In the genomic region with DNA sequence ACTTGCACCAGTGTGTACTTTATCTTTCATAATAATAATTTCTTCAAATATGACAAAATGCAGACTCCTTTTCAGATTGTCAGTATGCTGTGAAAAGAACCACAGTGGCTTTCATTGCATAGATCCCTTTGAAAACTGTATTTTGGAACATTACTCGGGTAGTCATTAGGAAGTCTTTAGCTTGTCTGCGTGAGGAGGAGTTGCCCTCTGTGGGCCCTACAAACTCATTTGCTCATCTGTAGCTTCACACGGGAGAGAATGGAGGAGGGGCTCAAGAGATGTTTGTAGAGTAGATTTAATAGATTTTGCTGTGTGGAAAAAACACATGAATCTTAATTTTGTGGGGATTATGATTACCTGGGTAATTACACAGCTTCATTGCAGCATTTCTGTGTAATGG, we compare ENCODE assay signal across 7 mouse cellular contexts. TPM values are rescaled to one million over a fixed set of nuclear protein-coding genes. Genes with fewer than 3 reads are reported as not detected.
DNase-seq lines count a peak whose midpoint lies in the region; ATAC-seq and TF ChIP-seq lines count a peak whose summit lies in the region.

No protein-coding gene starts in this region.

- DNase-seq in lung, postnatal 0 days (ENCODE audit: low spot score) = no peak
- no peak for DNase-seq in lung, postnatal 25 days (ENCODE audit: low spot score)
- peak; percentile 33 for DNase-seq in embryonic facial prominence, embryonic 14.5 days (ENCODE audit: low spot score)
- DNase-seq in limb, embryonic 11.5 days (ENCODE audit: low spot score) = no peak
- DNase-seq in right cerebral cortex, adult 2 months (ENCODE audit: low spot score in 2 of 2) = no peak
- no peak for DNase-seq in gastrocnemius, postnatal 4 days (ENCODE audit: low spot score in 2 of 2)

- H3K4me2 ChIP-seq in lung, postnatal 0 days (replicated peaks; ENCODE audit: low read depth, low read length) = peak overlapping the region; percentile 68
- peak overlapping the region; percentile 70 for H3K4me2 ChIP-seq in embryonic facial prominence, embryonic 14.5 days (ENCODE audit: low read depth, low read length)
- peak overlapping the region; percentile 60 for H3K4me2 ChIP-seq in limb, embryonic 11.5 days (ENCODE audit: low read depth, severe bottlenecking)
- H3K4me2 ChIP-seq in stomach, embryonic 15.5 days = peak overlapping the region; percentile 69

- peak overlapping the region; percentile 100 for H3K4me3 ChIP-seq in lung, postnatal 0 days (ENCODE audit: low read depth, low read length)
- peak overlapping the region; percentile 97 for H3K4me3 ChIP-seq in embryonic facial prominence, embryonic 14.5 days (ENCODE audit: low read depth, low read length)
- peak overlapping the region; percentile 74 for H3K4me3 ChIP-seq in limb, embryonic 11.5 days (ENCODE audit: low read depth, low read length)
- H3K4me3 ChIP-seq in stomach, embryonic 15.5 days (replicated peaks) = peak overlapping the region; percentile 68

- 0% methylated on average over 3 of the region's 3 CpGs for WGBS in lung, postnatal 0 days
- WGBS in embryonic facial prominence, embryonic 14.5 days = under 1% methylated on average over 3 of the region's 3 CpGs
- under 1% methylated on average over 3 of the region's 3 CpGs for WGBS in limb, embryonic 11.5 days
- 4% methylated on average over 3 of the region's 3 CpGs for WGBS in stomach, embryonic 15.5 days

- no peaks in the 10 kb centered on the region for H3K9me3 ChIP-seq in lung, postnatal 0 days (ENCODE audit: low read length)
- H3K9me3 ChIP-seq in embryonic facial prominence, embryonic 14.5 days (ENCODE audit: control insufficient read depth, low read length) = no peaks in the 10 kb centered on the region
- H3K9me3 ChIP-seq in limb, embryonic 11.5 days (ENCODE audit: control insufficient read depth, low read length) = no peaks in the 10 kb centered on the region
- H3K9me3 ChIP-seq in stomach, embryonic 15.5 days = no peaks in the 10 kb centered on the region

- H3K36me3 ChIP-seq in lung, postnatal 0 days (ENCODE audit: insufficient read depth, low read length) = no peaks in the 10 kb centered on the region
- no peaks in the 10 kb centered on the region for H3K36me3 ChIP-seq in embryonic facial prominence, embryonic 14.5 days (ENCODE audit: control insufficient read depth, insufficient read depth, low read length)
- H3K36me3 ChIP-seq in limb, embryonic 11.5 days (ENCODE audit: control insufficient read depth, insufficient read depth, low read length) = no peaks in the 10 kb centered on the region
- no peaks in the 10 kb centered on the region for H3K36me3 ChIP-seq in stomach, embryonic 15.5 days

- H3K4me1 ChIP-seq in lung, postnatal 0 days (ENCODE audit: insufficient read depth, low read depth, low read length) = peaks cover 11% of the 10 kb centered on the region; the same call in 1 of the 2 replicates
- H3K4me1 ChIP-seq in embryonic facial prominence, embryonic 14.5 days (ENCODE audit: control insufficient read depth, insufficient read depth, low read length) = peaks cover 21% of the 10 kb centered on the region
- peaks cover 9% of the 10 kb centered on the region for H3K4me1 ChIP-seq in limb, embryonic 11.5 days (ENCODE audit: control insufficient read depth, insufficient read depth, low read length)
- H3K4me1 ChIP-seq in stomach, embryonic 15.5 days = peaks cover 4% of the 10 kb centered on the region; the same call in 1 of the 2 replicates

- peak overlapping the region; percentile 99; the same call in 1 of the 2 replicates for H3K9ac ChIP-seq in lung, postnatal 0 days (replicated peaks; ENCODE audit: low read depth)
- peak overlapping the region; percentile 99 for H3K9ac ChIP-seq in embryonic facial prominence, embryonic 14.5 days (ENCODE audit: low read depth, low read length)
- H3K9ac ChIP-seq in limb, embryonic 11.5 days (ENCODE audit: low read length) = no peak overlapping the region; the same call in 1 of the 2 replicates
- no peak overlapping the region; the same call in 1 of the 2 replicates for H3K9ac ChIP-seq in stomach, embryonic 15.5 days

- no peak overlapping the region for H3K27ac ChIP-seq in lung, postnatal 0 days (ENCODE audit: low read length)
- H3K27ac ChIP-seq in embryonic facial prominence, embryonic 14.5 days (replicated peaks; ENCODE audit: low read depth, low read length) = no peak overlapping the region
- H3K27ac ChIP-seq in limb, embryonic 11.5 days (replicated peaks; ENCODE audit: low read depth, low read length) = no peak overlapping the region
- H3K27ac ChIP-seq in stomach, embryonic 15.5 days = no peak overlapping the region

- TF ChIP-seq CTCF in lung, postnatal 0 days (IDR thresholded peaks at IDR 0.05) = no peak

- TF ChIP-seq EP300 in lung, postnatal 0 days (IDR thresholded peaks at IDR 0.05) = no peak

- ATAC-seq in lung, postnatal 0 days = no peak
- ATAC-seq in embryonic facial prominence, embryonic 14.5 days (ENCODE audit: low read depth) = no peak
- ATAC-seq in limb, embryonic 11.5 days (ENCODE audit: insufficient number of reproducible peaks, low FRiP score, low TSS enrichment, low read depth) = no peak
- ATAC-seq in stomach, embryonic 15.5 days (ENCODE audit: insufficient read depth, low FRiP score, low read depth) = no peak

- no peaks in the 10 kb centered on the region for H3K27me3 ChIP-seq in lung, postnatal 0 days (replicated peaks; ENCODE audit: insufficient read depth, low read length)
- no peaks in the 10 kb centered on the region for H3K27me3 ChIP-seq in embryonic facial prominence, embryonic 14.5 days (replicated peaks; ENCODE audit: control insufficient read depth, insufficient read depth, low read length)
- H3K27me3 ChIP-seq in limb, embryonic 11.5 days (ENCODE audit: control insufficient read depth, insufficient read depth, low read length) = no peaks in the 10 kb centered on the region
- H3K27me3 ChIP-seq in stomach, embryonic 15.5 days (replicated peaks) = 0 out of 2 replicates have a peak, but pooled peaks cover 4% of the 10 kb centered on the region

RNA-seq across cellular contexts. Expression of a gene that starts 2.6 kb away (rescaled TPM):
- polyA plus RNA-seq in lung, postnatal 0 days (2015; fragmentation: Nextera tagmentation; extraction: Ambion mirVana) = 143 and 167 TPM in 2 replicates
- polyA plus RNA-seq in embryonic facial prominence, embryonic 14.5 days (2014; fragmentation: Nextera tagmentation; extraction: Ambion mirVana) = 141 and 145 TPM in 2 replicates
- 196 and 198 TPM in 2 replicates for polyA plus RNA-seq in limb, embryonic 11.5 days (2014; fragmentation: Nextera tagmentation; extraction: Ambion mirVana)
- polyA plus RNA-seq in stomach, embryonic 15.5 days (2015; fragmentation: Nextera tagmentation; extraction: Ambion mirVana) = 94.3 and 97.2 TPM in 2 replicates
- 100 to 1,000 TPM; 125 to 131 TPM for total RNA-seq in gastrocnemius, postnatal 4 days (2021)

Comparison
In these comparisons a context has a peak if more than half of its experiments do, and no peak if none do; other contexts are left out.
1. H3K9ac ChIP-seq: peak in lung, postnatal 0 days (single experiment) and embryonic facial prominence, embryonic 14.5 days (single experiment); none in limb, embryonic 11.5 days (single experiment) and stomach, embryonic 15.5 days (single experiment).
2. Peak in every context shown above with its lines, with median percentiles within 50 percentile points of each other: H3K4me2 ChIP-seq and H3K4me3 ChIP-seq.